Mouse (Mus musculus): ENCODE measurements at regions not wholly inside any gene's neighbourhood (a gene's known extent, or its start where the extent isn't known, plus 50 kb on each side); places are given as distances from the start of the nearest gene placed in this dataset.

DNA sequence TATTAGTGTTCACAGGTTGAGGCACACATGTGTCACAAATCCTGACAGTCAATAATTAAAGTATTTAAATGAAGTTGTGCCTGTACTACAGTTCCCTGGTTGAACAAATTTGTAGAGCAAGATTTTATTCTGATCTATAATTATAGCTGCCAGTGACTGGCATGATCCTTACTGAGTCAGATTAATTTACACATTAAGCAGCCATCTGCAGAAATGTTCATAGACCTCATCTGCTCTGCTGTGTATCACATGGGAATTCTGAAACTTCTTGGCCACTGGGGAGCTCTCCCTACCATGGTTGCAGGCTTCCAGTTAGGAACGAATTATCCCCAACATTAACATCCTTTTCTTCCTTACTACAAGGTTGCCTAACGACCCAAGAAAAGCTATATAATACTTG lies 255.6 kb upstream of the Adgrl4 start:
- no peak for DNase-seq (ENCODE audit: low read depth)

DNA sequence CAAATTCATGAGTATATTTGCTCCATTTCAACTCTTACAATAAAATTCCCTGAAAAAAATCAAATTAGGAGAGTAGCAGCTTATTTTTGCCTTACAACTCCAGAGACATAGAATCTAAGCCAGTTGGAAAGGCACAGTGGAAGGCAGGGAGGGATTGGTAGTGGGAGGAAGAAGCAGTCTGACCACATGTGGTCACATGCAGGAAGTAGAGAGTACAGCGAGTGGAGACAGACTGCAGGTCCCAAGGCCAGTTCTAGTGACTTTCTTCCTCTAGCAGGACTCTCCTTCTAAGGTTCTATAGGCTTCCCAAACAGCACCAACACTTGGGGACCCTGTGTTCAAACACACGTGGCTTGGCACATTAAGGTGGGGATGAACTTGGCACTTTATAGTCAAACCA lies 245.6 kb upstream of the Adgrl4 start:
- DNase-seq (ENCODE audit: low read depth) = no peak

DNA sequence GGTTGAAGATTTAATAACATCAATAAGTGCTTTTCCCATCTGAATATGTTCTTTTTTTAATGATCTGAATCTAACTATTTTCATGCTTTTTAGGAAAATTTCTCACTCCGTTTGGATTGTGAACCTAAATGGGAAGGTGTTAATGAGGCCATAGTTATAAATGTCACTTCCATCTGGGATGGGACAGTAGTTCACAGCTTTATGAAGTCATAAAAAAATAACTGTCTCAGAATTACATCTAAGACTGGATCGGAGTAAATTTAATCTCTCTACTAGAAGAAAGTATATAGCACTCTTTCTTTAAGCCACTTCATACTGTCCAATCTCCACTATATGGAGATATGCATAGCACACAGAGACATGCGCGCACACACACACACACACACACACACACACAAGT lies 226.7 kb upstream of the Adgrl4 start:
- DNase-seq (ENCODE audit: low read depth) = no peak

DNA sequence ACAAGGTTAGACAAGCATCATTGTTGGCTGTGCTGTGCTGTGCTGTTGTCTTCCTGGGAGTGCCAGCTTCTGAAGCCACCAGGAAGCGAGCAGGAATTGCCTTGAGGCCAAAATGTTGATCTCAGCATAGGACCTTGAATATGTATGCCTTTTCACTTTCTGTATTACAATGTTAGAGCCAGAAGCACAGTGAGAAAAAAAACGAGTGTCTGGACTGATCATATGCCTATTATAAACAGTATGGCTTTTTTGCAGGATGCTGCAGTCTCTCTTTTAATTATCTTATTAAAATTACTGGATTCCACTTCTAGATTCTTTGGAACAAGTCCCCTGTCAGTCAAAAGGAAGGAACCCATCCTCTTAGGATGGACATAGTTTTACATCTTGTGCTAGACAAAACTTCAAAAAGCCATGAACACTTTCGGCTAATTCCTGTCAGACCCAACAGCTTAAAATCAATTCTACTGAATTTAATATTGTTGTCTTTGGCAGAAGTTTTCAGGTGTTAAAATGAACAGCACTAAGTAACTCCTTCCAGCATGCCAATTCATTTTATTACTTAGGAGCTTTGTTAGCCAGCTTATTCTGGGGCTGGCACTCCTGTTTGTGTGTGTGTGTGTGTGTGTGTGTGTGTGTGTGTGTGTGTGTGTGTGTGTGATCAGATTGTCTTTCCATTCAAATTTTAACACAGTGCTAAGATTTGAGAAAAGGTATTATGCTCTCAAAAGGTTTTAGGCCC lies 220.8 kb upstream of the Adgrl4 start:
- DNase-seq (ENCODE audit: low read depth) = no peak

DNA sequence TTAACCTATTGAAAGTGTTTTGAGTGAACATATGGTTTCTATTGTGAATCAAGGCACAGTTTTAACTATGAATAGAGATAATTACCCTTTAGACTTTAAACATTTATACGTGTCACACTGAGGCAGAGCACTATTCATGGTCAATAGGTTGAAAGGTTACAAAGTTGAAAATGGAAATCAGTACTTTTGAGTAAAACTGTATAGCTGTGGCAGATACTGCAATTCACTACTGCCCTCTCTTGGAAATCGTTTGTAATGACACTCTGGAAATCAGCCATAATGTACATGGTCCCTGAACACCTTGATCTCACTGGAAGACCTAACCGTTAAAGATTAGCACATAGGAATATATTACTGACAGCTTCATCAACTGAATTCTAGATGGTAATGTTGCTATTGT lies 215.3 kb upstream of the Adgrl4 start:
- DNase-seq (ENCODE audit: low read depth) = peak; percentile 67

DNA sequence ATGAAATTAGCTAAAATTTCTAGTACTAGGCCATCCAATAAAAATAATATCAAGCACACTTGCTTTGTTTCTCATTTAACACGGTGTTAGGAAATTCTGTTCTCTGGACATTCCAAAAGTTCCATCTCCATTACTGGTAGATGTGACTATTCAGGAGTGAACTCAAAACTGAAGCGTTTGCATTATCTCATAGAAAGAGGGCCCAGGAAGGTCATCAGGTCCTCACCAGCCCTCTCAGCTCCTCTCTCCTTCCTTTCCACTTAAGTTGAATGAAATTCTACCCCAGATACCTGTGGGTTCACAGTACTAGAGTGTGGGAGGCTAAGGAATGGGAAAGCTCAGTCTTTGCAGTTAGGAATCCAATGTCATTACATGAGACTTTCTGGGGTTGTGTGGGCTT lies 185.2 kb upstream of the Adgrl4 start:
- peak; percentile 2 for DNase-seq (ENCODE audit: low read depth)

DNA sequence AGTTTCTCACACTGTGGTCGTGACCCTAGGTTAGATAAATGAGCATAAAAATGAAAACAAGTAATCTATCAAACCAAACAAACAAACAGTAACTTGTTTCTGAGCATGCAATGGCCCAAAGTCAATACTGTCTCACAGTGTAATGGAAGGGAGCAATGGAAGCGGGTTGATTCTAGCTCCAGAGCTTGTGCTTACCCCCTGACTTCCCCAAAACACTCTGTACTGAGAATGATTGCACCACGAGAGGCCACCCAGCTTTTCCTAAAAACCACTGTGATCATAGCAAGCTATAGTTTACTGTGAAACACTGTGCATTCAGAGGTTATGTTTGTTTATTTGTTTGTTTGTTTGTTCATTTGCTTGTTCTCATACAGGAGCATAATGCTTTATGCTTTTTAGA lies 174.9 kb upstream of the Adgrl4 start:
- DNase-seq (ENCODE audit: low read depth) = no peak

DNA sequence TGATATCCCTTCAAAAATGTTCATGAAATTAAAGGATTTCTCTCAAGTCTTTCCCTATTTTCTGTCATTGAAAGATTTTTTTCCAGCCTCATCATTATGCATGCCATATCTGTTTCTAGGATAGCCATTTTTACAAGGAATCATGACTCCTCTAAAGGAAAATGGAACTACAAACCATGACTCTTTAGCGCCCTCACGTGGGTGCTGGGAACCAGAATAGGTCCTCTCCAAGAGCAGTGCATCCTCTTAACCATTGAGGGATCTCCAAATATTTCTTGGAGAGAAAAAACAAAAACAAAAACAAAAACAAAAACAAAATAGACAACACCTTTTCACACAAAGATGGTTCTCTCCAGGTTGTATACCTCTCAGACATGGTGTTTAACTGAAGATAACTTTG lies 172.0 kb upstream of the Adgrl4 start:
- DNase-seq (ENCODE audit: low read depth) = peak; percentile 45

DNA sequence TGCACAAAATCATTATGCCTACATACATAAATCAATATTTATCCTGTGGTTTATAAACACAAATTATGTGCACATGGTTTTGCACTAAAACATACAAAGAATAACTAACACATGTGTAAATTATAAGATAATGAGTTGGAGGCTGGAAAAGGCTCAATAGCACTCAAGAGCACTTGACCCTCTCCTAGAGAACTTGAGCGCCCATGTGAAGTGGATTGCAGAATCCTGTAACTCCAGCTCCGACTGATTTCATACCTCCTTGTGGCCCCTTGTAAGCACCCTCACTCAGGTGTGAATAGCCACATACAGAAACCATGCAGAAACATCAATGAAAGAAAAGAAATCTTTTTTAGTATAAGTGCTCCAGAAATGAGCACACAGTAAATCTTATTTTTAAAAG lies 168.2 kb upstream of the Adgrl4 start:
- no peak for DNase-seq (ENCODE audit: low read depth)

DNA sequence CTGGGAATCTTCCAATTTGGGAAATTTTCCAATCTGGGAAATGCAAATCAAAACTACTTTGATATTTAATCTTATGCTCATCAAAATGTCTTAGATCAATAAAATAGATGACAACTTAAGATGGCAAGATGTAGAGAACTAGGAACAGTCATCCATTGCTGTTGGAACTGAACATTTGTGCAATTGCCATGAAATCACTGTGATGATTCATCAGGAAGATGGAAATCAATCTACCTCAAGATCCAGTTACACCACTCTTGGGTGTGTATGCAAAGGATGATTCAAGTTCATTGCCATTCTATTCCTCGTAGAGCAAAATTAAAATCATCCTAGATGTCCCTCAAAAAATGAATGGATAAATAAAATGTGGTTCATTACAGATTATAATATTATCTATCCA lies 153.9 kb upstream of the Adgrl4 start:
- peak; percentile 34 for DNase-seq (ENCODE audit: low read depth)

DNA sequence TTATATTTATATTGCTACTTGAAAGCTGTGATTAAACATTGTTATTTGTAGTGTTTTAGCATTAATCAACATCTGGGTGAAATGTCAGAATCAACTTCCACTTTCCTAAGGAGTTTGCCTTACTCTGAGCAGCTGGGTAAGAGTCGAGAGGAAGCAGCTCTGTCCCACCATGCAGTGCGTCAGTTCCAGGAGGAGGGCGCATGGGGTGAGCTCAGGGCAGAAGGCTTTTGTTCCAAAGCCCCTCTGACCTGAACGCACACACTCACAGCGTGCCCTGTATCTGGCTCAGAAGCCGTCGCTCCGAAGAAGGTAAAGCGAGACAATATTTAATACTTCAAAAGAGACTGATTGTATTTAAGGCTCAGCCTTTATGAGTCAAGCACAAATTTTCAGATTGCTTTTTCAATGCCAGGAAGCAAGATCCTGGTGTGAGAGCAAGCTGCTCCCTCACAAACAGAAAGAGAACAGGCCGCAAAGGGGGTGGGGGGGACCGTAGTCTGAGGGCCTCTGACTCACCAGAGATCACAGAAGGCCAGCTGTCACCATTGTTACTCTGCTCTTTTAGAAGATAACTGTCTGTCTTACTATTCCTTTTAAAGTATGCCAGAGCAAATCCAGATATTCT lies 143.6 kb upstream of the Adgrl4 start:
- DNase-seq (ENCODE audit: low read depth) = no peak

DNA sequence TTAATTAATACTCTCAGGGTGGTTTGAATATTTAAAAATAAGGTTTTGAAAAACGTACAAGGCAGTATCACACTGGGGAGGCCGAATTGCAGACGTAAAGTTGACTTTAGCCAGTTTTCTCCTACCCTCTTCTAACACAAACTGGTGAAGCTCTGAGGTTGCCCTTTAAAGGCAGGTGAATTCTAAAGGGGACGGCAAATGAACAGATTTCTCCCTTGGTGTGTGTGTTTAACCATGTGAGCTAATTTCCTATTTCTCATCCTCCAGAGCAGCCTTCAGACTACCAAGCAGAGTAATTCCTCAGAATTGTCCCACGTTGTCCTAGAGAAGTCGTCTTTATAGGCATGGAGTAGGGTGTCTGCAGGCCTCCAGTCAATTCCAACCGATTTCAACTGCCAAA lies 143.1 kb upstream of the Adgrl4 start:
- no peak for DNase-seq (ENCODE audit: low read depth)

DNA sequence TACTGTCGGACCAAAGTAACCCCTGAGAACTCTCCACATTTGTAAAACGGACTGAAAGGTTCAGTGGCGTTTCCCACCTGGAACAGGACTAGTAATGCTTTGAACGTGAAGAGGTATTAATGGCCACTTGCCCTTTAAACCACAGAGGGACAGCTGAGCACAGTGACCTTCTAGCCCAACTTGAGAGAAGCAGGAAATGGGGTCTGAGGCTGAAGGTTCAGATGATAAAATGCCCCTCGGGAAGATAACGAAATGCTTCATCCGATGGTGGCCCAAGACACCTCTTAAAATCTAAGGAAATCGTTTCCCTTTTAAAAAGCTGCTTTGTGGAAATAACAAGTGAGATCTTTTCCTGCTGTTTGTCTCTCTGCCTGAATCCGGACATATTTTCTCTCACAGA lies 142.7 kb upstream of the Adgrl4 start:
- DNase-seq (ENCODE audit: low read depth) = no peak

DNA sequence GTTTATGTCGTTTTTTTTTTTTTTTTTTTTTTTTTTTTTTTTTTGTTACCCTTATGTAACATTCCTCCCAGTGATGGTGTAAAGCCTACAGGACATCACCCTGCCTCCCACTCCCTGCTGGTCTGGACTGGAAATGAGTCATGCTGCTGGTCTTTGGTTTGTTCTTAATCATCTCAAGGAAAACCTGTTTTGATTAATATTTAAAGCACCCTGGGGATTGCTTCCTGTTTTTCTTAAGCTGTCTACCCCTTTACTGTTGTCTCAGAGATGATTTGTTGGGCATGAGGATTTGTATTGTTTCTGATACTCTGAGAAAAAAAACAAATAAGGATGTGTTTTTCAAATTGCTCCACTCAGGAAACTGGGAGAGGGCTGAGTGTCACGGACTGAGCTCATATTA lies 139.4 kb upstream of the Adgrl4 start:
- peak; percentile 76 for DNase-seq (ENCODE audit: low read depth)

DNA sequence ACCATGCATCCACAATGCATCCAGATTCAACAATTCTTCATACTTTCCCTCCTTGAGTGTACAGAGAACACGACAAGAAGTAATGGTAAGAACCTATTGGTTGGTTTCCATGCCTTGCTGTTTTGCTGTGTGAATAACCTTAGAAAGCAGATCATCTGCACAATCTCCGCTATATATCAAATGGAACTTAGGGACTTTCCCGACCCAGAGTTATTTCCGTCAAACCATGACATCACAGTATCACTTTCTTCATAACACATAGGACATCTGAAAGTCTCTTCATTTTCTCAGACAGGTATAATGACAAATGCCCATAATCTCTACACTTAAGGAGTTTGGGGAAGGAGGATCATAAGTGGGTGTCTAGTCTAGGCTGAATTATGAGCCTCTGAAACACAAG lies 132.3 kb upstream of the Adgrl4 start:
- no peak for DNase-seq (ENCODE audit: low read depth)

DNA sequence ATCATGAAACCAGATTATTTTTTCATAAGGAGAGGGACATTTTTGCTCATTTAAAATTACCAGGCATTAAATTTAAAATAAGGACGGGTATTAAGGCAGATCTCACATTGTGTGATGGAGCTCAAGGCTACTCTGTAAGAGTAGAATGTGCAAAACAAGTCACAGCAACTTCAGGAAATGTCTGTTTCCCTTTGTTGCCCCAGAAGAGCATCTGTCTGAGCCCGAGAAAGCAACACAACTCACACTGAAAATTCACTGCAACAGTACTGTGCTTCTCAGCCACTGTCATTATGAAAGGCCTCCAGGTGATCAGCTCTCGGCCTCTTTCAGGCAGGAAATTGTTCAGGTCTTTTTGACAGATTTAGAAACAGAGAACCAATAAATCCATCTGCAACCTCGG lies 129.7 kb upstream of the Adgrl4 start:
- no peak for DNase-seq (ENCODE audit: low read depth)

DNA sequence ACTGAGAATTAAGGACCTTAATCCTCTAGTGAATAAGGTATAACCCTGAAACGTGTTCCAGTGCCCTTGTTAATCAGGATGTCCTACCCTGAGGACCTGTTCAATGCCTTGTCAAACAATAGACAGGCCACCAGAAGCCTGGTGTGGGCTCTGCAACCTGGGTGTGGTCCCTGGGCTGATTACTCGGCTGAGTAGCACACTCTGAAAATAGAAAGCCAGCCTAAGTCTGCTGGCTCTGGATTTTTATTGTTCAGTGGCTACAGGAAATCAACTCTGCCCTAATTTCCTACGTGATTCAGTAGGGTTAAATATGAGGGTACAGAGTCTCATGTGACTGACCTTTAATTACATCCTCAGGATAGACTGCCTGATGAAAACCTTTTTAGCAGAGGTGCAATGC lies 113.9 kb upstream of the Adgrl4 start:
- peak; percentile 33 for DNase-seq (ENCODE audit: low read depth)

DNA sequence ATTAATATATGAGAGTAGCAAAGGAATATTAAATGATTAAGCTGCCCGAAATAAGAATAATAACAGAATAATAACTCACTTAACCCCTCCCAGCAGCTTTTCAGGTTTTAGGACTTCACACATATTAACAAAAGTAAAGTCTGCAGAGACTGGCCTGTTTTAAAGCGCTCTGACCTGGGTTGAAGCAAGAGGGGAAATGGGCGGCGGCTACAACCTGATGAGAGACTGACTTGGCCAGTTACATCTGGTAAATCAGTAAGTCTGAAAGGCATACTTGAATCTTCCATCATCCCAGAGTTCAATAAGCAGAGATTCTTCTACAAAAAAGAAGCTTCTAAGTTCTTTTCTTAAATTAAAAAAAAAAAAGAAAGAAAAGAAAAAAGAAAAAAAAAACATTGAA lies 107.9 kb upstream of the Adgrl4 start:
- DNase-seq (ENCODE audit: low read depth) = peak; percentile 29

DNA sequence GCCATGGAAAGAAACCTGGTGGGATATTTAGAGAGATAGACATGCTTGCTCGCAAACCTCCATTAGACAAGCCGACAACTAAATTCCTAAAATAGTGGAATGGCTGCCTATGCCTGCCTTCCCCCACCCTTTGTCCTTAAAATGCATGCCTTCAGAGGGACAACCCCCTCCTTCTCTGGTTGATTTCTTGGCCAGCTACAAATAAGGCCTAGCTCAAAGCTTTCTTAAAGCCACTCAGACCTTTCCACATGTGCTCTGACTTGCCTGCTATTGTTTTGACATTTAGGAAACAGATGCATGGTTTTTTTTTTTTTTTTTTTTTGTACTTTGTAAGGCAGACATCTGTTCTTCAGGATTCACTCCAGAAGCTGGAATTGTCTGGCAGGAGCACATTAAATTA lies 105.8 kb upstream of the Adgrl4 start:
- DNase-seq (ENCODE audit: low read depth) = peak; percentile 32

DNA sequence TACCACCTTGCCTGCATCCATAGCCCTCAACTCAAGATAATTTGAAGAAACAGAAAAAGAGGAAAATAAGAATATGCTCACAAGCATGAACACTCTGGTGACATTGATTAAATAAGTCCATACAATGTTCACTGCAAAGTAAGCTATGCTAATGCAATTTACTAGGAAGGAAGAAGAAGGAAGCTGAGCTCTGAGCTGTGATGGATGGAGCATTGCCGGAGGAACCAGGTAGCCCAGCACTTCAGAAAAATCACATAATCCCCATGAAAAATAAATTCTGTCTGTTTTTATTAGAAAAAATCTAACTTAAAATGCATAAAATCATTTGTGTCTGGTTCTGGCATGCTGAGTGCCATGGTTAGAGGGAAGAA lies 105.4 kb upstream of the Adgrl4 start:
- DNase-seq (ENCODE audit: low read depth) = no peak

DNA sequence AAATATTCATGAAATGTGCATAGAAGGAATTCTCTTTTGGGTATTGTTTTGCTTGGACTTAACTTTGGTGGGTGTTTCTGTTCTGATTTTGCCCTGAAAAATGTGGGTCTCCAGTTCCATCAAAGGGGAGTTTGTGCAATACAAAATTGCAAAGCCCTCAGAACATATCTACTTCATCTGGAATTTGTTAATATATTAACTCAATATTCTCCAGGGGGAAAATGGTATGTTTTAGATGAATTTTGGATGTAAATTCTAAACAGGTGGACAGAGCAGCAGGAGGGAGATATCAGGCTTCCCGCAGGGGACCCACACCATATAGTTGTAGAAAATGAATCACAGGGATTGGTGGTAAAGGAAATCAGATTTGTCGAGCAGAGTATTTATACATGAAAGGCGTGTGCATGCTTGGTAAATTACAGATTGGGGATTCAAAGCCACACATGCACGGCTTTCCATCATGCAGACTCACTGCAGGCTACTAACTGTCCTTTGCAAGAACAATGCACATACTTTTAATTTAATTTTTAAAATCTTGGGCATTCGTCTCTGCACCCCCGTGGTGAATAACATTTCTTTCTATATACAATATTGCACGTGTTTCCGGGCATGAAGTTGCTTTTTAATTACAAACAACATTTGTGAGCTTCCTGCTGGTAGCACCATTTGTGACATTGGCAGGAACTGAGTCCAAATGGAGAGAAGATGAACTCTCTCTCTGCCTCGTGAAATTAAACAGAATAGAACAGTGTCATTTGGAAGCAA lies 104.8 kb upstream of the Adgrl4 start:
- DNase-seq (ENCODE audit: low read depth) = peak; percentile 59

DNA sequence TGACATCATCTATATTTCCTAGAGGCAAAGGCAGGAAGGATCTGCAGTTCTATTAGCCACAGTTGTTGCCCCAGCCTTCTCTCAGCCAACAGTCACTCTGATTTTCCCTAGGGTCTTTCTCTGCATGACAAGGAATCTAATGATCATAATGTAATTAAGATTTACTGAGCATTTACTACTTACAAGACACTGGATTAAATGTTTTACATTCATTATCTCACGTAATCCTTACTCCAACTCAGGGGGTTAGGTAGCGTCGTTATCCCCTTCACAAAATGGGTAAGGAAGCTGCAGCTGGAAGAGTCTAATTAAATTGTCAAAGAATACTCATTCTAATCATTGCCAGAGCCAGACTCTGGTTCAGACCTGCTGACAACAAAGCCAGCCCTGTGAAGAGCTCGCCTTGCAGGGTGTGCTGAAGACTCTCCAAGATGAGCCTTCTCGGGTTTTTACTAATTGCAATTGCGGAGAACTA lies 103.8 kb upstream of the Adgrl4 start:
- DNase-seq (ENCODE audit: low read depth) = no peak

DNA sequence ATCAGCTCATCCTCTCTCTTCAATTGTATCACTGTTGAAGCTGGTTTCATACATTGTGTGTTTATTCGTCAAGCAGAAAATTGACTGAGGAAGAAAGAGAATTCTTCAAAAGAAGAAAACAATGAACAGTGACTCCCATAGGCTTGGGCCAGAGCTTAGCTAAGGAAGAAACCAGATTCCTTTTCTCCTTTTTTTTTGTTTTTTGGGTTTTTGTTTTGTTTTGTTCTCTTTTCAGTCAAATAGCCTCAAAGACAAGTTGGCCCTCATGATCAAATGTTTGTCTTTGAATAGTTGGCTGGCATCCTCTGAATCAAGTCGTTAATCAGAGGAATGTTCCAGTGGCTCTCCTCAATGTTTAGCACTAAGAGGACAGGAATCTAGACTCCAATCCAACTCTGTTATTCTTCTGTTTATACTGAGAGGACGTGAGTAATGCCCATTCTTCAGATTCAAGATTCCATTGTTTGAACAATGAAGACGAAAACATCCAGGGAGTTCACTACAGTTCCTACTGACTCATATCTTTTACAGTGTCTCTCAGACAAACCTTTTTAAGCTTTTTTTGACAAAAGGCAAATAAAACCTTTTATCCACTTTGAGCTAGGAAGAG lies 86.1 kb upstream of the Adgrl4 start:
- peak; percentile 52 for DNase-seq (ENCODE audit: low read depth)

Measured in NIH3T3 (cell line).